Mouse (Mus musculus): ENCODE results near the gene Itpkc.
"Not testable (repeated sequence)": the region's sequence is repeated elsewhere in the genome, so short reads cannot be mapped to it uniquely, and the experiment has no call there.

Itpkc gene

GRCm38 (mm10) chr7:27228281-27228821, at the start of gene Itpkc:
Gene Itpkc, minus strand, starts transcription at chr7:27228661.
- peak; percentile 83 for DNase-seq

- no peak for DNase-seq
These were observed 48.7 kb upstream of the Itpkc start for GRCm38 (mm10) chr7:27277191-27277590.

- DNase-seq, result no peak
These were observed 47.6 kb upstream of the Itpkc start for GRCm38 (mm10) chr7:27276021-27276420.

GRCm38 (mm10) chr7:27274916-27275315, 46.5 kb upstream of the Itpkc start:
- no peak for DNase-seq

- DNase-seq, result no peak
These were observed 45.4 kb upstream of the Itpkc start for GRCm38 (mm10) chr7:27273739-27274351.

- no peak for DNase-seq
These were observed 43.0 kb upstream of the Itpkc start for GRCm38 (mm10) chr7:27271423-27271822.

- no peak for DNase-seq
These were observed 38.2 kb upstream of the Itpkc start for GRCm38 (mm10) chr7:27266515-27267128.

GRCm38 (mm10) chr7:27264761-27265160, 36.3 kb upstream of the Itpkc start:
- DNase-seq, result no peak

GRCm38 (mm10) chr7:27261888-27262287, 33.4 kb upstream of the Itpkc start:
- DNase-seq, result peak; percentile 39

- no peak for DNase-seq
These were observed 32.4 kb upstream of the Itpkc start for GRCm38 (mm10) chr7:27260856-27261255.

- no peak for DNase-seq
These were observed 31.3 kb upstream of the Itpkc start for GRCm38 (mm10) chr7:27259771-27260170.

- peak; percentile 54 for DNase-seq
These were observed 30.8 kb upstream of the Itpkc start for GRCm38 (mm10) chr7:27259271-27259721.

- peak; percentile 95 for DNase-seq
These were observed 29.9 kb upstream of the Itpkc start, which contains the start of gene Numbl for GRCm38 (mm10) chr7:27258205-27258899. Gene Numbl, plus strand, starts transcription at chr7:27258433.

GRCm38 (mm10) chr7:27257852-27258204, 29.4 kb upstream of the Itpkc start:
- no peak for DNase-seq

GRCm38 (mm10) chr7:27257046-27257851, 28.8 kb upstream of the Itpkc start:
- DNase-seq, result peak; percentile 77

GRCm38 (mm10) chr7:27255721-27256120, 27.3 kb upstream of the Itpkc start:
- DNase-seq, result no peak

GRCm38 (mm10) chr7:27251946-27252345, 23.5 kb upstream of the Itpkc start:
- DNase-seq, result no peak

GRCm38 (mm10) chr7:27249928-27250327, 21.5 kb upstream of the Itpkc start:
- no peak for DNase-seq

- no peak for DNase-seq
These were observed 20.7 kb upstream of the Itpkc start for GRCm38 (mm10) chr7:27249146-27249545.

GRCm38 (mm10) chr7:27244088-27244487, 15.6 kb upstream of the Itpkc start:
- not testable (repeated sequence) for DNase-seq

- no peak for DNase-seq
These were observed 14.8 kb upstream of the Itpkc start for GRCm38 (mm10) chr7:27243211-27243610.

GRCm38 (mm10) chr7:27238568-27238967, 10.1 kb upstream of the Itpkc start:
- no peak for DNase-seq

GRCm38 (mm10) chr7:27237527-27237926, 9.1 kb upstream of the Itpkc start:
- DNase-seq, result no peak
